Mouse (Mus musculus): ENCODE data around the gene Ulk1.
"Not testable (repeated sequence)": the region's sequence is repeated elsewhere in the genome, so short reads cannot be mapped to it uniquely, and the experiment has no call there.

The Ulk1 gene

GRCm38 (mm10) chr5:110809667-110810325 is at the start of gene Ulk1:
Ulk1 (minus strand) TSS chr5:110810097.
- peak; percentile 100 for DNase-seq

- DNase-seq = no peak
Measured at GRCm38 (mm10) chr5:110859013-110859650, 49.2 kb upstream of the Ulk1 start.

DNA sequence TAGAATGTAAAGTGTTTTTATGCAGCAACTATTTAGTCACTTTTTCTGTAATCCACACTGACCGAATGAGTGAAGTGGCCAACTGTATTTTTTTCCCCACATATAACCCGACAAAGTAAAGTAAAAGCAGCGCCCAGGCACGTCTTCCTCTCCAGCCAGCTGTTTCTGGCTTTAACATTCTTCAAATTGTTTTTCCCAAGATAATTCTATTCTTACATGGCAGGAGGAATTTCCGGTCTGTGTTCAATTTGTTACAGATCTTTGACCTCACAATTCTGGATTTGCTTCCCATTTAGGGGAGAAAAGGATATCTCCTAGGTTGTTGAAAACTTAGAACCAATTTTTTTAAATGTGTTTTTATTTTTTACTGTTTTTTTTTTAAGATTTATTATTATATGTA is 47.2 kb upstream of the Ulk1 start:
- no peak for DNase-seq

- DNase-seq = no peak
Measured at GRCm38 (mm10) chr5:110852990-110853389, 43.1 kb upstream of the Ulk1 start.

DNA sequence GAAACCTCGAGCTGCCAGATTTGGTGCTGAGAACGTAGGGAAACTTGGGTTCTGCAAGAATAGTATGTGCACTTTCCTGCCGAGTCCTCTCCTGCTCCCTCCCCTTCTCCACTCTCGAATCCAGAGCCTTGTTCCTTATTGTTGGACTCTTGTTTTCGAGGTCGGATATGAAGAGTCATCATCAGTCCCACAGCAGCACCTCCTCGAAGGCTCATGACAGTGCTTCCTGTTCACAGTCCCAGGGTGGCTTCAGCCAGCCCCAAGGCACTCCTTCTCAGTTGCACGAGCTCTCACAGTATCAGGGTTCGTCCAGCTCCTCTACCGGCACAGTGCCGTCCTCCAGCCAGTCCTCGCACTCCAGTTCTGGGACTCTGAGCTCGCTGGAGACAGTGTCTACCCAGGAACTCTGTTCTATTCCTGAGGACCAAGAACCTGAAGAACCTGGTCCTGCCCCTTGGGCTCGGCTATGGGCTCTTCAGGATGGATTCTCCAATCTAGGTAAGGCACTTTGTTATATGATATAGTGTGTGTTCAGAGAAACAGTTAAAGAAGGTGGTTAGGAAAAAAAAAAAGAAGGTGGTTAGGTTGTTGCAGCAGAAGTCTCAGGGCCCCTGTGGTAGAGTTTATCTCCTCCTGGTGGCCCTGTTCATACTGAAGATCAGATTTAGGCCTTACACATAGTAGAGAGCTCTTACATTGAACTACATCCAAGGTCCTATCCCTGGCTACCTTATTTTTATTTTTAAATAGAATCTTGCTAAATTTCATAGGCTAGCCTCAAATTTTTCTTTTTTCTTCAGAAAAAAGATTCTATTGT is 31.4 kb upstream of the Ulk1 start:
- DNase-seq = no peak

DNA sequence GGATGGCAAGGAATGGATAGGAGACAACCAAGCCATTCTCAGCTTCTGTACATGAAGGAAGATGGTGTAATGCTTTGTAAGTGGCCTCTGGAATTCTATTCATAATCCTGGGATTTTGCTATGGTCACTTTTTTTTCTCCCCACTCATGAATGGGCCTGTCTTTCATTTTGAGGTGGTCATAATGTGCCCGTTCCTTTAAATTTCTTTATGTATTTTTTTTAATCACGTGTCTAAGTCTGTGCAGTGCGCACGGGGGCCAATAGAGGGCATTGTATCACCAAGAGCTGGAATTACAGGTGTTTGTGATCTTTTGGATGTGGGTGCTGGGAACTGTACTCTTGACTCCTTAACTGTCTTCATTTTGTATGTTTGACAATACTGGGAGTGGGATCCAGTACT is 30.6 kb upstream of the Ulk1 start:
- peak; percentile 81 to 84 for DNase-seq

GRCm38 (mm10) chr5:110839678-110840365 is 29.9 kb upstream of the Ulk1 start, which contains the start of the genes Hscb and Chek2:
Hscb (minus strand) TSS chr5:110839777.
Chek2 (plus strand) TSS chr5:110839979.
- peak; percentile 92 for DNase-seq

GRCm38 (mm10) chr5:110839038-110839677 is 29.3 kb upstream of the Ulk1 start:
- DNase-seq = no peak

GRCm38 (mm10) chr5:110838016-110838415 is 28.1 kb upstream of the Ulk1 start:
- not testable (repeated sequence) for DNase-seq

GRCm38 (mm10) chr5:110835959-110836358 is 26.1 kb upstream of the Ulk1 start:
- DNase-seq = peak in 1 of 2 experiments; percentile 11

GRCm38 (mm10) chr5:110831036-110831720 is 21.3 kb upstream of the Ulk1 start:
- no peak for DNase-seq

DNA sequence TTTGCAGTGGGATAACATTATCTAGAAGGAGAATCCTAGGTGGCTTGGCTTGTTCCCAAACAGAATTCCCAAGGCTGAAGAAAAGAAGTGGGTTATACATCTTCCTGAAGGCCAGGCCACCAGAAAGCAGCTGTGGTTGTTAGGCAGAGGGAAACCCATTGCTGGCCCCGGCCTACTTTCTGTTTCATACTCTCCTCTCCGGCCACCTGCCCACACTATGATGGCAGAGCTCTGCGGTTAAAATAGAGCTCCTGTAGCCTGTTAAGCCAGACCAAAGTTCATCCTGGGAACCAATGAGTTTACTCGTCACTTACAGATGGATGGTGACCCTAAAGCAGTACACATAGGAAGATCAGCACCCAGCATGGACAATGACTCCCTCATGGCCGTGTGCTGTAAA is 17.7 kb upstream of the Ulk1 start:
- no peak for DNase-seq

GRCm38 (mm10) chr5:110826781-110827495 is 17.0 kb upstream of the Ulk1 start:
- DNase-seq = no peak

DNA sequence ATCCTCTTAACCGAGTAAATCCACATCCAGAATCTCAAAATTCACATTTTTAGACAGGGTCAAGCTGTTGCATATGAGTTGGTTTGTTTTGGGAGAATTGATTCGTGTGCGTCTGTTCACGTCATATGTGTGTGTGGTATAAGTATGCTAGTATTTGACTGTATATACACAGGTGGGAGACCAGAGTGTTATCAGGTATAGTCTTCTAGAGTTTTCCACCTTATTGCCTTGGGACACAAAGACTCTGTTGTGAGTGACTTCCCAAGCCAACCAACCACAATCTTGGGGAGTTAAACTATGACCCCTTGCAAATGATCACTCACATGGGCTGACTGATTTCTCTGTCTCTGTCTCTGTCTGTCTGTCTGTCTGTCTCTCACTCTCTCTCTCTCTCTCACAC is 14.5 kb upstream of the Ulk1 start:
- no peak for DNase-seq

DNA sequence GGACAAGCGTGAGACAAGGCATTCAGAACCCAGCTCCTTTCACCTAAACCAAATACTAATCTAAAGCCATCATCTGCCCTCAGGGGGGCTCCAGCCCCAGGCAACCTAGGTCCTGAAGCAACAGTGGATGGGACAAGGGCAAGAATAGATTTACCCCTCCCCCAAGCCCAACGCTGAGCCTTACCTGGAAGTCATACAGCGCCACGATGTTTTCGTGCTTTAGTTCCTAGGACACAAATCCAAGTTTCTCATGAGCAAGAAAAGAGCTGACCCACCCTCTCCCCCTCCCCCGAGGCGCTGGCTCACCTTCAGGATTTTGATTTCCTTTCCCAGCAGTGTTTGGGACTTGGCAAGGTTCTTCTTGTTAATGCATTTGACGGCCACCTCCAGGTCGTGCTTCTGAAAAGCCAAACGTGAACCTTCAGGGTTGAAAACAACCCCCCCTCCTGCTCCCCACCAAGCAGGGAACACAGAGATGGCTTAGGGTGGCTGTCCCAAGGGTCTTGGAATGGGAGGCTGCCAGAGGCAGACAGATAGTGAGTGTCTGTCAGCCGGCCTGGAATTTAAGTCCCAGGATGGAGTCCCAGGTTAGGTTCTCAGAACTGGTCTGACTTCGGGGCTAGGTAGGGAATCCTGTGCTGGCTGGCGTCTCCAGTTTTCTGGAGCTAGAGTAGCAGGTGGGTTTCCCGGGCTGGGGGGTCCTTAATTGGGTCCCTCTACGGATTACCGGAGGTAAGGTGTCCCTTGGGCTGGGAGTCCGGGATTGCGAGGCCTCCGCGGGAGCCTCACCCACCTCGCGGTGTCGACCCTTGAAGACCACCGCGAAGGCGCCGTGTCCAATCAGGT is 853 bp downstream of the Ulk1 start:
- DNase-seq = peak; percentile 21 to 30

DNA sequence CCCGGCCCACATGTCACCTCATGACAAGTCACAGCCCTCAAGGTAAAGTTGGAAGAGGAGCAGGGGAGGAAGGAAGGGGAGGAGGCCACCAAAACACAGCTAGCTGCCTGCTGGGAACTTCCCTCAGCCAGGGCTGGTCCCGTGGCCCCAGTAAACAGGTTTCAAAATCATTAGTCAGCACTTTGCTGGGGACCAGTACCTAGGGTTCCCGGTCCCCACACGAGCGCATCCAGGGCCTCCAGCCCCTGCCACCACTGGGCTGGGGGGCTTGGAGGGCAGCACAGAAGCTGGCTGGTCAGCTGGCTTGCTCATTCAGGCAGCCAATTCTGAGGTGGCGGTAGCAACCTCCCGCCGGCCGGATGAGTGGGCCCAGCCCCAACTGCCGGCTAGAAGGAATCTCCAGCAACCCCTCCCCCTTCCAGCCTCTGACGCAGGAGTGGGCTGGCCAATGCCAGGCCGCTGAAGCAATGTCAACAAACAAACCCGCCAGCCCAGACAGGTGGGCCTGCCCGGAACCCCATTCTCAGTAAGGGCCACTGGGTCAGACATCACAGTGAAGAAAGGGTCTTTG is 1.8 kb downstream of the Ulk1 start:
- DNase-seq = peak; percentile 82 to 84

GRCm38 (mm10) chr5:110807453-110807852 is 2.4 kb downstream of the Ulk1 start:
- DNase-seq = no peak

GRCm38 (mm10) chr5:110806676-110807075 is 3.2 kb downstream of the Ulk1 start:
- no peak for DNase-seq

DNA sequence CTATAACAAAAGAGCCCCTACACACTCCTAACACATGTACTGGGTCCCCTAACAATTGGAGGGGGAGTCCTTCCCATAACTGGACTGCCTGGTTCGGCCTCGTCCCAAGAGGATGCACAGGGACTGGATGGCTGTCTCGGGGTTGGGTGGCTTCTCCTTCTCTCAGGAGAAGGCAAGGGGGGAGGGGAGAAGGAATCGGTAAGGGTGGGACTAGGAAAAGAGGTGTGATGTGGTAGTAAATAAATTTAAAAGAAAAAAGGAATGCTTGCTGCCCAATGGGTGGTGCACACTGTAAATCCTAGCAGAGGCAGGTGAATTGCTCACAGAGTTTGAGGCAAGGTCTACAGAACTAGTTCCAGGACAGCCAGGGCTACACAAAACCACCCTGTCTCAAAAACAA is 3.7 kb downstream of the Ulk1 start:
- DNase-seq = no peak

All from B cell, adult 2 months (primary cell).